Mouse (Mus musculus): Measurements from ENCODE around the gene Scap.
"Not testable (repeated sequence)": the region's sequence is repeated elsewhere in the genome, so short reads cannot be mapped to it uniquely, and the experiment has no call there.

The Scap gene

GRCm38 (mm10) chr9:110390843-110391242, 57.8 kb downstream of the Scap start:
- DNase-seq: no peak

GRCm38 (mm10) chr9:110393295-110393694, 60.2 kb downstream of the Scap start:
- no peak for DNase-seq

GRCm38 (mm10) chr9:110400650-110401049, 67.6 kb downstream of the Scap start:
- no peak for DNase-seq

GRCm38 (mm10) chr9:110402731-110403130, 69.6 kb downstream of the Scap start:
- peak; percentile 76 for DNase-seq

- DNase-seq: not testable (repeated sequence)
Measured at GRCm38 (mm10) chr9:110403240-110403639, 70.2 kb downstream of the Scap start.

- DNase-seq: peak; percentile 22
Measured at GRCm38 (mm10) chr9:110407311-110408098, 74.4 kb downstream of the Scap start.

- DNase-seq: peak; percentile 95
Measured at GRCm38 (mm10) chr9:110408099-110408773, 75.1 kb downstream of the Scap start, which contains the start of gene Ptpn23. TSS of gene Ptpn23 (minus strand) at chr9:110408213.

GRCm38 (mm10) chr9:110410908-110411887, 78.1 kb downstream of the Scap start:
- DNase-seq: peak; percentile 90

- no peak for DNase-seq
Measured at GRCm38 (mm10) chr9:110412926-110413325, 79.8 kb downstream of the Scap start.

- peak; percentile 65 for DNase-seq
Measured at GRCm38 (mm10) chr9:110413785-110414184, 80.7 kb downstream of the Scap start.

GRCm38 (mm10) chr9:110419511-110420112, 86.5 kb downstream of the Scap start, which contains the start of gene Ngp:
TSS of gene Ngp (plus strand) at chr9:110419747.
- DNase-seq: no peak

GRCm38 (mm10) chr9:110431241-110431640, 98.2 kb downstream of the Scap start:
- no peak for DNase-seq

GRCm38 (mm10) chr9:110433045-110433444, 100.0 kb downstream of the Scap start:
- DNase-seq: no peak

Measured in kidney, adult 9 months (tissue).